Mouse (Mus musculus) heart, embryonic 11.5 days (tissue): ENCODE data around the gene Ninj2. TPM values are rescaled to one million over a fixed set of nuclear protein-coding genes. Genes with fewer than 3 reads are reported as not detected.

Experiments used
- ATAC-seq: fragments of 200-750 bp; cut with Nextera tagmentation; replicated peaks from 2 replicates; pipeline ENCODE4 v1.8.0; 2017; ENCODE audit warnings: moderate library complexity; ENCODE audit not compliant: insufficient number of reproducible peaks, low FRiP score, low TSS enrichment
- H3K27ac ChIP-seq: fragments of 300-500 bp; sonication (generic); 2 replicates; pipeline ENCODE4 v1.5.1; 2014; ENCODE audit warnings: mild to moderate bottlenecking, low read depth, low read length
- H3K27me3 ChIP-seq: fragments of 300-500 bp; sonication (generic); 2 replicates; pipeline ENCODE4 v1.6.1; 2014; ENCODE audit warnings: mild to moderate bottlenecking, low read length, mixed read lengths; ENCODE audit not compliant: control insufficient read depth, insufficient read depth
- H3K36me3 ChIP-seq: fragments of 300-500 bp; sonication (generic); 2 replicates; pipeline ENCODE4 v1.6.1; 2014; ENCODE audit warnings: mild to moderate bottlenecking, low read length, moderate library complexity, mixed read lengths; ENCODE audit not compliant: control insufficient read depth, insufficient read depth
- H3K4me1 ChIP-seq: fragments of 300-500 bp; sonication (generic); 2 replicates; pipeline ENCODE4 v1.6.1; 2014; ENCODE audit warnings: low read length; ENCODE audit not compliant: control insufficient read depth, insufficient read depth
- H3K4me2 ChIP-seq: fragments of 300-500 bp; sonication (generic); 2 replicates; pipeline ENCODE4 v1.6.1; 2014; ENCODE audit warnings: mild to moderate bottlenecking, moderate library complexity
- H3K4me3 ChIP-seq: fragments of 300-500 bp; sonication (generic); 2 replicates; pipeline ENCODE4 v1.5.1; 2014; ENCODE audit warnings: low read depth, low read length
- H3K9ac ChIP-seq: fragments of 300-500 bp; sonication (generic); 2 replicates; pipeline ENCODE4 v1.6.1; 2014; ENCODE audit warnings: mild to moderate bottlenecking, low read depth, low read length, moderate library complexity
- H3K9me3 ChIP-seq: fragments of 300-500 bp; sonication (generic); replicated peaks from 2 replicates; pipeline ENCODE4 v1.6.1; 2016; ENCODE audit warnings: low read length; ENCODE audit not compliant: control insufficient read depth
- WGBS: fragments of 180-500 bp; shearing (Covaris S2); extraction: QIAGEN DNeasy Blood & Tissue Kit; methylation state at CpG from one replicate; pipeline ENCODE4 v1.1.7; 2014; ENCODE audit not compliant: insufficient replicate concordance; 5-methylcytosine and 5-hydroxymethylcytosine counted together
- polyA plus RNA-seq: library from polyadenylated mRNA; unstranded; fragments of >200 nt; fragmentation: Nextera tagmentation; extraction: Ambion mirVana; gene quantifications from 2 replicates; pipeline ENCODE4 v1.2.1, GENCODE M21; 2014

Ninj2 gene
- polyA plus RNA-seq, 1 experiment from 2014 or later, result not detected

- no peak for ATAC-seq
- Histone ChIP-seq H3K4me3 (no peak overlapping the region), H3K27ac (no peak overlapping the region), H3K9ac (no peak overlapping the region), H3K27me3 (no peaks in the 10 kb centered on the region), H3K4me2 (no peak overlapping the region), H3K4me1 (no peaks in the 10 kb centered on the region), H3K36me3 (no peaks in the 10 kb centered on the region), H3K9me3 (no peaks in the 10 kb centered on the region)
- 97% methylated on average over 7 of the region's 7 CpGs for WGBS
These were observed 34.2 kb downstream of the Ninj2 start for GRCm38 (mm10) chr6:120127321-120127720.

DNA sequence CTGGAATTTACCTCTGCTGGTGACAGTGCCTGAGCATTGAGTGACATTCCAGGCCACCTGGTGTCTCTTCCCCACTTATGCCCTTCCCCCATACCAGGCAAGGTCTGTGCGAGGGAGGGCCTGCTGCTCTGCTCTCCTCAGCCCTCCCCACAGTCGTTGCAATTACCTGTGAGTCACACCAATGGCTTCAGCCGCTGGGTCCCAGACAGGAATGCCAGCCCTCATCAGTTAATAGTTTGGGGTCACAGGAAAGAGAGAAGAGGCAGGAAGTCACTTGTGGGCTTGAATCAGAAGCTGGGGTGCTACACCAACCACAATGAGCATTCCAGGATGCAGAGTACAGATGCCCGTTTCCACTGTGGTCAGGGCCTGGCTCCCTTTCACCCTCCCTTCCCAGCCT, 41.6 kb downstream of the Ninj2 start:
- Histone ChIP-seq H3K36me3 (no peaks in the 10 kb centered on the region), H3K4me3 (no peak overlapping the region), H3K27me3 (no peaks in the 10 kb centered on the region), H3K27ac (no peak overlapping the region), H3K9me3 (no peaks in the 10 kb centered on the region), H3K4me1 (no peaks in the 10 kb centered on the region), H3K9ac (no peak overlapping the region), H3K4me2 (no peak overlapping the region)
- WGBS, result 83% methylated on average over 4 of the region's 4 CpGs
- no peak for ATAC-seq

- Histone ChIP-seq H3K9ac (no peak overlapping the region), H3K27ac (no peak overlapping the region), H3K4me1 (peaks cover 38% of the 10 kb centered on the region), H3K4me3 (no peak overlapping the region), H3K36me3 (no peaks in the 10 kb centered on the region), H3K9me3 (no peaks in the 10 kb centered on the region), H3K4me2 (no peak overlapping the region), H3K27me3 (no peaks in the 10 kb centered on the region)
- 73% methylated on average over 1 of the region's 1 CpGs for WGBS
- no peak for ATAC-seq
These were observed 52.3 kb downstream of the Ninj2 start for GRCm38 (mm10) chr6:120145439-120145838.

GRCm38 (mm10) chr6:120146676-120147075, 53.5 kb downstream of the Ninj2 start:
- Histone ChIP-seq H3K4me1 (peaks cover 48% of the 10 kb centered on the region), H3K9me3 (no peaks in the 10 kb centered on the region), H3K9ac (no peak overlapping the region), H3K36me3 (no peaks in the 10 kb centered on the region), H3K27me3 (no peaks in the 10 kb centered on the region), H3K4me2 (no peak overlapping the region), H3K27ac (peak overlapping the region; percentile 41; the same call in 1 of the 2 replicates), H3K4me3 (no peak overlapping the region)
- WGBS, result 43% methylated on average over 10 of the region's 10 CpGs
- ATAC-seq, result no peak

GRCm38 (mm10) chr6:120147411-120147810, 54.3 kb downstream of the Ninj2 start:
- no peak overlapping the region for H3K9ac ChIP-seq
- H3K27me3 ChIP-seq, result no peaks in the 10 kb centered on the region
- H3K27ac ChIP-seq, result peak overlapping the region; percentile 41; the same call in 1 of the 2 replicates
- H3K4me1 ChIP-seq, result peaks cover 48% of the 10 kb centered on the region
- 67% methylated on average over 8 of the region's 8 CpGs for WGBS
- no peaks in the 10 kb centered on the region for H3K9me3 ChIP-seq
- H3K36me3 ChIP-seq, result no peaks in the 10 kb centered on the region
- H3K4me2 ChIP-seq, result no peak overlapping the region
- no peak for ATAC-seq
- no peak overlapping the region for H3K4me3 ChIP-seq

- ATAC-seq, result no peak
- H3K4me1 ChIP-seq, result peaks cover 48% of the 10 kb centered on the region
These were observed 55.7 kb downstream of the Ninj2 start for GRCm38 (mm10) chr6:120148716-120149392.

GRCm38 (mm10) chr6:120149458-120150120, 56.4 kb downstream of the Ninj2 start:
- Histone ChIP-seq H3K4me3 (no peak overlapping the region), H3K9ac (no peak overlapping the region; the same call in 1 of the 2 replicates), H3K27ac (peak overlapping the region; percentile 78), H3K27me3 (no peaks in the 10 kb centered on the region), H3K9me3 (no peaks in the 10 kb centered on the region), H3K36me3 (no peaks in the 10 kb centered on the region), H3K4me2 (no peak overlapping the region), H3K4me1 (peaks cover 48% of the 10 kb centered on the region)
- 61% methylated on average over 12 of the region's 12 CpGs for WGBS
- ATAC-seq, result no peak

More at GRCm38 (mm10) chr6:120148716-120149392, 55.7 kb downstream of the Ninj2 start:
- Histone ChIP-seq H3K4me3 (no peak overlapping the region), H3K36me3 (no peaks in the 10 kb centered on the region), H3K27me3 (no peaks in the 10 kb centered on the region), H3K9me3 (no peaks in the 10 kb centered on the region), H3K27ac (peak overlapping the region; percentile 78), H3K4me2 (no peak overlapping the region), H3K9ac (peak overlapping the region; percentile 43; the same call in 1 of the 2 replicates)
- 63% methylated on average over 12 of the region's 12 CpGs for WGBS

DNA sequence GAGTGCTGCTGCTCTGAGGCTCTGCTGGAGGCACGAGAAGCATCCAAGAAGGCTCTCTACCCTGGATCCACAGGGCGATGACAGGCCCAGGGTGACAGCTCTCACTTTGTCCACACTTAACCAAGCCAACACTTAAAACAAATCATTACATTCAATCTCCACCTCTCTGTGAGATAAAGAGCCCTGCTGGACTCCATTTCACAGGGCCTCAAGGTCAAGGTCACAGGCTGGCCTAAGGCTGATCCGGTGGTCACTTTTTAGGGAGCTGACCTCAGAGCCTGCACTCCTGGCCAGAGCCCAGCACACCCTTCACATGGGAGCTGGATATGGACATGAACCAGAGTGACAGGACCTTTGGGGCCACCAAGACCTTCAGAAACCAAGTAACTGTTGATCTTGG, 57.1 kb downstream of the Ninj2 start:
- 0 out of 2 replicates have a peak, but pooled peaks have one; percentile 33 for ATAC-seq
- Histone ChIP-seq H3K4me2 (no peak overlapping the region), H3K4me1 (peaks cover 48% of the 10 kb centered on the region), H3K27ac (peak overlapping the region; percentile 78), H3K36me3 (no peaks in the 10 kb centered on the region), H3K27me3 (no peaks in the 10 kb centered on the region), H3K9me3 (no peaks in the 10 kb centered on the region), H3K9ac (no peak overlapping the region), H3K4me3 (no peak overlapping the region)
- WGBS, result 29% methylated on average over 3 of the region's 3 CpGs
